Mouse (Mus musculus): ENCODE measurements around the gene Cbs. TPM values are rescaled to one million over a fixed set of nuclear protein-coding genes. Genes with fewer than 3 reads are reported as not detected.

Gene Cbs
- polyA plus RNA-seq, 1 experiment = 1.2 TPM

GRCm38 (mm10) chr17:31588726-31589125 lies 48.3 kb downstream of the Cbs start:
- H3K27ac ChIP-seq (ENCODE audit: insufficient read depth, low read depth, low read length) = no peak overlapping the region
- 91% methylated on average over 4 of the region's 4 CpGs for WGBS
- peaks cover 22% of the 10 kb centered on the region for H3K36me3 ChIP-seq (ENCODE audit: control insufficient read depth, insufficient read depth, low read length)
- H3K4me3 ChIP-seq (ENCODE audit: low read depth, low read length) = no peak overlapping the region
- TF ChIP-seq POLR2A (IDR thresholded peaks at IDR 0.05; ENCODE audit: low read depth, low read length) (no peak), CTCF (IDR thresholded peaks at IDR 0.05; ENCODE audit: extremely low read depth, insufficient read length, insufficient replicate concordance, low read depth, low read length) (no peak)
- H3K4me1 ChIP-seq (ENCODE audit: control insufficient read depth, insufficient read depth, insufficient read length, low read length) = peaks cover 4% of the 10 kb centered on the region; the same call in 1 of the 2 replicates
- H3K27me3 ChIP-seq (ENCODE audit: control insufficient read depth, insufficient read depth, low read length) = no peaks in the 10 kb centered on the region

DNA sequence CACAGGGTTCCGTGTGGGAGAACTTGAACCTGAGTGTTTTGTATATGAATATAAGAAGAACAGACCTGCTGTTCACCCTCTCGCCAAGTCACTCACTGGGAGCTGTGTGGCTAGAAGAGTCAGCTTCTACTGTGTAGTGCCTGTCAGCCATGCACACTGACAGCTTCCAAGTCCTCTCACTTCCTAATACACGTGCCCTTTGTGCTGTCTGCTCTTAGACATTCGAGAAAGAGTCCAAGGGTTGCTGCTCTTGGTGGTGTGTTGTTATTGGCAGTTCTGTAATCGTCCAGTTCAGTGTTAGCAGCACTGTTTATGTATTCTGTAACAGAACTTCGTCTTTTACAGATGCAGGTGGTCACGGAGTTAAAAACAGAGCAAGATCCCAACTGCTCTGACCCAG lies 48.9 kb downstream of the Cbs start:
- Histone ChIP-seq H3K4me3 (ENCODE audit: low read depth, low read length) (no peak overlapping the region), H3K27ac (ENCODE audit: insufficient read depth, low read depth, low read length) (peak overlapping the region; percentile 30), H3K27me3 (ENCODE audit: control insufficient read depth, insufficient read depth, low read length) (no peaks in the 10 kb centered on the region), H3K4me1 (ENCODE audit: control insufficient read depth, insufficient read depth, insufficient read length, low read length) (peaks cover 4% of the 10 kb centered on the region; the same call in 1 of the 2 replicates), H3K36me3 (ENCODE audit: control insufficient read depth, insufficient read depth, low read length) (peaks cover 22% of the 10 kb centered on the region)
- WGBS = 21% methylated on average over 7 of the region's 7 CpGs
- no peak for TF ChIP-seq POLR2A (IDR thresholded peaks at IDR 0.05; ENCODE audit: low read depth, low read length)
- no peak for TF ChIP-seq CTCF (IDR thresholded peaks at IDR 0.05; ENCODE audit: extremely low read depth, insufficient read length, insufficient replicate concordance, low read depth, low read length)

DNA sequence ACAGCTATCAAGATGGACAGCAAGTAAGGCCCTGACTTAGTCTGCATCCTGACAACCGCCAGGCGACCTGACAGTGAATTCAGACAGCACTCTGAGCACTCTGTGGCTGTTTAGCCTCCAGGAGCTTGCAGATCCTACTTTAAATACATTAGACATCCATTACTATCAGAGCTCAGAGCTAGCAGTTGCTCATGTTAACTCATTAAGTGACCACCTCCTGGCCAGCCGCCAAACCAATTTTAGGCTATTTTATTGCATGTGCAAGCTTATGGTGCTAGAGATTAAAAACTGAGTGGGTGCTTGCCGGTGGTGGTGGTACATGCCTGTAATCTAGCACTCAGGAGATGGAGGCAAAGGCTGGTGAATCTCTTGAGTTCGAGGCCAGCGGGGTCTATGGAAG lies 53.3 kb downstream of the Cbs start:
- WGBS = 89% methylated on average over 6 of the region's 6 CpGs
- Histone ChIP-seq H3K36me3 (ENCODE audit: control insufficient read depth, insufficient read depth, low read length) (peaks cover 3% of the 10 kb centered on the region), H3K27ac (ENCODE audit: insufficient read depth, low read depth, low read length) (no peak overlapping the region), H3K4me1 (ENCODE audit: control insufficient read depth, insufficient read depth, insufficient read length, low read length) (peaks cover 4% of the 10 kb centered on the region; the same call in 1 of the 2 replicates), H3K27me3 (ENCODE audit: control insufficient read depth, insufficient read depth, low read length) (no peaks in the 10 kb centered on the region), H3K4me3 (ENCODE audit: low read depth, low read length) (no peak overlapping the region)
- TF ChIP-seq CTCF (IDR thresholded peaks at IDR 0.05; ENCODE audit: extremely low read depth, insufficient read length, insufficient replicate concordance, low read depth, low read length) (no peak), POLR2A (IDR thresholded peaks at IDR 0.05; ENCODE audit: low read depth, low read length) (no peak)

DNA sequence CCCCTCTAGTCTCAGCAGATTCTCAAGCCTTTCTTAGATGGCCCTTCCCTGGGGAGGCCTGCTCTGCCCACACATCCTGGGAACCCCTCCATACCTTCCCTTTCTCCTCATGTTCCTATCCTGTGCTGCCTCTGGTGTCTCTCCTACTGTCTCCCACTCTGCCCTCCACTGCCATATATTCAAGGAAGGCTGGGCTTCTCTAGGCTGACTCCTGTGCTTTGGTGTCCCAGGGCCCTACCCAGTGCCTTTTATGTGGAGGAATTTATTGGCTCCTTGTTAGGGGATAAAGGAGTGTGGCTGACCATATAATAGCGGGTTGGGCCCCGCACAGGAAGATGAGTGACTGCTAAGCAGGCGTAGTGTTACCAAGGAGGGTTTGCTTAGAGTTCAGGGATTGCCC lies 53.9 kb downstream of the Cbs start:
- Histone ChIP-seq H3K4me1 (ENCODE audit: control insufficient read depth, insufficient read depth, insufficient read length, low read length) (peaks cover 4% of the 10 kb centered on the region; the same call in 1 of the 2 replicates), H3K36me3 (ENCODE audit: control insufficient read depth, insufficient read depth, low read length) (peaks cover 2% of the 10 kb centered on the region; the same call in 1 of the 2 replicates), H3K4me3 (ENCODE audit: low read depth, low read length) (no peak overlapping the region), H3K27ac (ENCODE audit: insufficient read depth, low read depth, low read length) (no peak overlapping the region), H3K27me3 (ENCODE audit: control insufficient read depth, insufficient read depth, low read length) (no peaks in the 10 kb centered on the region)
- 67% methylated on average over 3 of the region's 3 CpGs for WGBS
- TF ChIP-seq CTCF (IDR thresholded peaks at IDR 0.05; ENCODE audit: extremely low read depth, insufficient read length, insufficient replicate concordance, low read depth, low read length) (no peak), POLR2A (IDR thresholded peaks at IDR 0.05; ENCODE audit: low read depth, low read length) (no peak)

DNA sequence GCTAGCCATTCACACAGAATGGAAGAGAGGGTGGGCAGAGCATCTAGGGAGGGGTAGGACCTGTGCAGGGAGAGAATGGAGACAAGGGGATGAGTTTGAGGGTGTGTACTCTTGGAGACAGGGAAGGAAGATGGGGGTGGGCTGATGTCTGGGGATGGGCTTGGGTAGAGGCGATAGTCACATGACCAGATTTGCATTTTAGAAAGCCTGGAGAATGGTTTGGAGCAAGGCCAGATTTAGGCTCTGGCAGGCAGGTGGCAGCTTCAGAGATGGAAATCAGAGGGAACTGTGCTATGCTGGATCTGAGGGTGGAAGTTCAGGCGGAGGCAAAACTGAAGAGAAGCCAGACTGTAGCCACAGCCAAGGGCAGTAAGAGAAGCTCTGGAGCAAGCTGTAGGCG lies 56.7 kb downstream of the Cbs start:
- WGBS = 61% methylated on average over 3 of the region's 3 CpGs
- H3K4me1 ChIP-seq (ENCODE audit: control insufficient read depth, insufficient read depth, insufficient read length, low read length) = no peaks in the 10 kb centered on the region

GRCm38 (mm10) chr17:31576394-31577175 lies 60.5 kb downstream of the Cbs start:
- Histone ChIP-seq H3K27ac (ENCODE audit: insufficient read depth, low read depth, low read length) (no peak overlapping the region), H3K27me3 (ENCODE audit: control insufficient read depth, insufficient read depth, low read length) (no peaks in the 10 kb centered on the region), H3K36me3 (ENCODE audit: control insufficient read depth, insufficient read depth, low read length) (no peaks in the 10 kb centered on the region), H3K4me1 (ENCODE audit: control insufficient read depth, insufficient read depth, insufficient read length, low read length) (no peaks in the 10 kb centered on the region), H3K4me3 (ENCODE audit: low read depth, low read length) (no peak overlapping the region)
- WGBS = 80% methylated on average over 10 of the region's 10 CpGs
- TF ChIP-seq POLR2A (IDR thresholded peaks at IDR 0.05; ENCODE audit: low read depth, low read length) = no peak
- no peak for TF ChIP-seq CTCF (IDR thresholded peaks at IDR 0.05; ENCODE audit: extremely low read depth, insufficient read length, insufficient replicate concordance, low read depth, low read length)

More for the DNA sequence above, 56.7 kb downstream of the Cbs start:
- H3K36me3 ChIP-seq (ENCODE audit: control insufficient read depth, insufficient read depth, low read length) = peaks cover 2% of the 10 kb centered on the region; the same call in 1 of the 2 replicates
- H3K27me3 ChIP-seq (ENCODE audit: control insufficient read depth, insufficient read depth, low read length) = no peaks in the 10 kb centered on the region
- H3K27ac ChIP-seq (ENCODE audit: insufficient read depth, low read depth, low read length) = no peak overlapping the region
- H3K4me3 ChIP-seq (ENCODE audit: low read depth, low read length) = no peak overlapping the region
- no peak for TF ChIP-seq POLR2A (IDR thresholded peaks at IDR 0.05; ENCODE audit: low read depth, low read length)
- no peak for TF ChIP-seq CTCF (IDR thresholded peaks at IDR 0.05; ENCODE audit: extremely low read depth, insufficient read length, insufficient replicate concordance, low read depth, low read length)

GRCm38 (mm10) chr17:31574662-31575061 lies 62.4 kb downstream of the Cbs start:
- 80% methylated on average over 7 of the region's 7 CpGs for WGBS
- H3K27me3 ChIP-seq (ENCODE audit: control insufficient read depth, insufficient read depth, low read length) = no peaks in the 10 kb centered on the region
- H3K4me1 ChIP-seq (ENCODE audit: control insufficient read depth, insufficient read depth, insufficient read length, low read length) = no peaks in the 10 kb centered on the region
- no peak overlapping the region for H3K4me3 ChIP-seq (ENCODE audit: low read depth, low read length)
- no peak for TF ChIP-seq POLR2A (IDR thresholded peaks at IDR 0.05; ENCODE audit: low read depth, low read length)
- no peak for TF ChIP-seq CTCF (IDR thresholded peaks at IDR 0.05; ENCODE audit: extremely low read depth, insufficient read length, insufficient replicate concordance, low read depth, low read length)
- no peak overlapping the region for H3K27ac ChIP-seq (ENCODE audit: insufficient read depth, low read depth, low read length)
- no peaks in the 10 kb centered on the region for H3K36me3 ChIP-seq (ENCODE audit: control insufficient read depth, insufficient read depth, low read length)

Data from small intestine, adult 2 months (tissue).